Mouse (Mus musculus): ENCODE measurements around the gene Peg12. TPM values are rescaled to one million over a fixed set of nuclear protein-coding genes. Genes with fewer than 3 reads are reported as not detected.
A peak's percentile ranks its signal among the peaks of the same experiment; 100 is the strongest.

Peg12 gene
- polyA plus RNA-seq, 1 experiment from 2014 or later, result 49.4 TPM

GRCm38 (mm10) chr7:62420566-62420965 is 43.7 kb downstream of the Peg12 start:
- Histone ChIP-seq H3K9me3 (peaks cover 13% of the 10 kb centered on the region; the same call in 1 of the 2 replicates), H3K27me3 (0 out of 2 replicates have a peak, but pooled peaks cover 4% of the 10 kb centered on the region), H3K9ac (replicated peaks) (no peak overlapping the region), H3K27ac (no peak overlapping the region), H3K4me1 (replicated peaks) (peaks cover 10% of the 10 kb centered on the region), H3K4me2 (peak overlapping the region; percentile 45), H3K4me3 (replicated peaks) (peak overlapping the region; percentile 68), H3K36me3 (no peaks in the 10 kb centered on the region)
- ATAC-seq (ENCODE audit: insufficient number of reproducible peaks, insufficient read depth, low FRiP score, low TSS enrichment, low read depth), result no peak
- WGBS, result 82% methylated on average over 6 of the region's 6 CpGs

GRCm38 (mm10) chr7:62419493-62420360 is 44.6 kb downstream of the Peg12 start, which contains the start of gene Mkrn3:
Mkrn3 (minus strand) TSS chr7:62420139.
- H3K27me3 ChIP-seq, result 0 out of 2 replicates have a peak, but pooled peaks cover 4% of the 10 kb centered on the region
- no peaks in the 10 kb centered on the region for H3K36me3 ChIP-seq
- ATAC-seq (ENCODE audit: insufficient number of reproducible peaks, insufficient read depth, low FRiP score, low TSS enrichment, low read depth), result peak; percentile 81
- peak within 1 kb of the TSS; percentile 74 for H3K9ac ChIP-seq (replicated peaks)
- peak within 1 kb of the TSS; percentile 68 for H3K4me3 ChIP-seq (replicated peaks)
- H3K4me2 ChIP-seq, result peak within 1 kb of the TSS; percentile 78
- WGBS, result 23% methylated on average over 49 of the region's 49 CpGs
- peaks cover 13% of the 10 kb centered on the region; the same call in 1 of the 2 replicates for H3K9me3 ChIP-seq
- peak within 1 kb of the TSS; percentile 59 for H3K27ac ChIP-seq
- H3K4me1 ChIP-seq (replicated peaks), result peaks cover 10% of the 10 kb centered on the region

GRCm38 (mm10) chr7:62419105-62419492 is 45.2 kb downstream of the Peg12 start:
- ATAC-seq (ENCODE audit: insufficient number of reproducible peaks, insufficient read depth, low FRiP score, low TSS enrichment, low read depth), result peak; percentile 45; the same call in 1 of the 2 replicates
- Histone ChIP-seq H3K36me3 (no peaks in the 10 kb centered on the region), H3K9ac (replicated peaks) (peak overlapping the region; percentile 74), H3K4me3 (replicated peaks) (peak overlapping the region; percentile 68), H3K27me3 (0 out of 2 replicates have a peak, but pooled peaks cover 4% of the 10 kb centered on the region), H3K4me1 (replicated peaks) (peaks cover 10% of the 10 kb centered on the region), H3K27ac (no peak overlapping the region), H3K9me3 (peaks cover 13% of the 10 kb centered on the region; the same call in 1 of the 2 replicates), H3K4me2 (peak overlapping the region; percentile 78)
- 62% methylated on average over 17 of the region's 17 CpGs for WGBS

- H3K4me2 ChIP-seq, result peak overlapping the region; percentile 78
- peaks cover 10% of the 10 kb centered on the region for H3K4me1 ChIP-seq (replicated peaks)
- H3K36me3 ChIP-seq, result no peaks in the 10 kb centered on the region
- 84% methylated on average over 9 of the region's 9 CpGs for whole genome bisulfite sequencing
- no peak overlapping the region for H3K9ac ChIP-seq (replicated peaks)
- peak overlapping the region; percentile 68 for H3K4me3 ChIP-seq (replicated peaks)
- no peak overlapping the region for H3K27ac ChIP-seq
- ATAC-seq (ENCODE audit: insufficient number of reproducible peaks, insufficient read depth, low FRiP score, low TSS enrichment, low read depth), result no peak
- H3K9me3 ChIP-seq, result peaks cover 13% of the 10 kb centered on the region; the same call in 1 of the 2 replicates
- 0 out of 2 replicates have a peak, but pooled peaks cover 3% of the 10 kb centered on the region for H3K27me3 ChIP-seq
Measured at GRCm38 (mm10) chr7:62418346-62418745, 46.0 kb downstream of the Peg12 start.

GRCm38 (mm10) chr7:62416173-62416572 is 48.1 kb downstream of the Peg12 start:
- Histone ChIP-seq H3K4me2 (no peak overlapping the region), H3K9ac (replicated peaks) (no peak overlapping the region), H3K4me1 (replicated peaks) (peaks cover 10% of the 10 kb centered on the region), H3K9me3 (peaks cover 17% of the 10 kb centered on the region; the same call in 1 of the 2 replicates), H3K36me3 (no peaks in the 10 kb centered on the region), H3K4me3 (replicated peaks) (no peak overlapping the region), H3K27ac (no peak overlapping the region), H3K27me3 (no peaks in the 10 kb centered on the region)
- ATAC-seq (ENCODE audit: insufficient number of reproducible peaks, insufficient read depth, low FRiP score, low TSS enrichment, low read depth), result no peak

GRCm38 (mm10) chr7:62415222-62415621 is 49.1 kb downstream of the Peg12 start:
- no peaks in the 10 kb centered on the region for H3K27me3 ChIP-seq
- peaks cover 14% of the 10 kb centered on the region; the same call in 1 of the 2 replicates for H3K9me3 ChIP-seq
- WGBS, result 76% methylated on average over 1 of the region's 1 CpGs
- no peak overlapping the region for H3K27ac ChIP-seq
- no peak overlapping the region for H3K4me2 ChIP-seq
- H3K9ac ChIP-seq (replicated peaks), result no peak overlapping the region
- no peak for ATAC-seq (ENCODE audit: insufficient number of reproducible peaks, insufficient read depth, low FRiP score, low TSS enrichment, low read depth)
- H3K4me3 ChIP-seq (replicated peaks), result no peak overlapping the region
- peaks cover 10% of the 10 kb centered on the region for H3K4me1 ChIP-seq (replicated peaks)
- H3K36me3 ChIP-seq, result no peaks in the 10 kb centered on the region

Other genes with a start within 250 kb of the Peg12 start
- 86.7 and 90.6 TPM in 2 replicates for gene Ndn, start 117.9 kb downstream of the Peg12 start, polyA plus RNA-seq (2016; fragmentation: Nextera tagmentation; extraction: Ambion mirVana)
- 3.6 and 4.2 TPM in 2 replicates for gene Magel2, start 87.5 kb downstream of the Peg12 start, polyA plus RNA-seq (2016; fragmentation: Nextera tagmentation; extraction: Ambion mirVana)
- gene Mkrn3, start 44.4 kb downstream of the Peg12 start, polyA plus RNA-seq (2016; fragmentation: Nextera tagmentation; extraction: Ambion mirVana), result 8.3 and 9.1 TPM in 2 replicates

All from limb, embryonic 12.5 days (tissue).